Mouse (Mus musculus) induced T-regulatory cell, adult 2 months (primary cell): ENCODE results near the gene Ehd3.
"Not testable (repeated sequence)": the region's sequence is repeated elsewhere in the genome, so short reads cannot be mapped to it uniquely, and the experiment has no call there.

Experiments
- DNase-seq: peaks from one replicate; pipeline ENCODE4 v3.0.0-alpha.2; 2012; ENCODE audit warnings: low read depth

Gene Ehd3

GRCm38 (mm10) chr17:73826106-73826505, 22.2 kb downstream of the Ehd3 start:
- DNase-seq: no peak

GRCm38 (mm10) chr17:73827446-73827845, 23.5 kb downstream of the Ehd3 start:
- no peak for DNase-seq

GRCm38 (mm10) chr17:73830511-73830910, 26.6 kb downstream of the Ehd3 start:
- DNase-seq: no peak

- no peak for DNase-seq
These were observed 27.5 kb downstream of the Ehd3 start for GRCm38 (mm10) chr17:73831427-73831826.

- no peak for DNase-seq
These were observed 29.0 kb downstream of the Ehd3 start for GRCm38 (mm10) chr17:73832901-73833300.

- no peak for DNase-seq
These were observed 29.5 kb downstream of the Ehd3 start for GRCm38 (mm10) chr17:73833474-73833873.

- no peak for DNase-seq
These were observed 32.7 kb downstream of the Ehd3 start for GRCm38 (mm10) chr17:73836601-73837000.

- no peak for DNase-seq
These were observed 33.3 kb downstream of the Ehd3 start for GRCm38 (mm10) chr17:73837244-73837643.

- no peak for DNase-seq
These were observed 35.3 kb downstream of the Ehd3 start for GRCm38 (mm10) chr17:73839086-73839835.

- DNase-seq: not testable (repeated sequence)
These were observed 35.9 kb downstream of the Ehd3 start for GRCm38 (mm10) chr17:73839876-73840275.

- no peak for DNase-seq
These were observed 39.0 kb downstream of the Ehd3 start for GRCm38 (mm10) chr17:73842963-73843362.

- no peak for DNase-seq
These were observed 41.7 kb downstream of the Ehd3 start for GRCm38 (mm10) chr17:73845632-73846031.

- DNase-seq: no peak
These were observed 43.5 kb downstream of the Ehd3 start for GRCm38 (mm10) chr17:73847399-73847798.

- DNase-seq: no peak
These were observed 49.1 kb downstream of the Ehd3 start for GRCm38 (mm10) chr17:73853041-73853440.

- no peak for DNase-seq
These were observed 49.8 kb downstream of the Ehd3 start for GRCm38 (mm10) chr17:73853717-73854116.

GRCm38 (mm10) chr17:73869008-73869685, 65.2 kb downstream of the Ehd3 start:
- peak; percentile 71 for DNase-seq

- DNase-seq: peak; percentile 35
These were observed 67.1 kb downstream of the Ehd3 start for GRCm38 (mm10) chr17:73870956-73871605.

GRCm38 (mm10) chr17:73875268-73875667, 71.3 kb downstream of the Ehd3 start:
- peak; percentile 22 for DNase-seq

GRCm38 (mm10) chr17:73875674-73876073, 71.7 kb downstream of the Ehd3 start:
- DNase-seq: no peak

GRCm38 (mm10) chr17:73879262-73879916, 75.5 kb downstream of the Ehd3 start:
- DNase-seq: no peak

GRCm38 (mm10) chr17:73880286-73880685, 76.4 kb downstream of the Ehd3 start:
- no peak for DNase-seq

- DNase-seq: no peak
These were observed 77.4 kb downstream of the Ehd3 start for GRCm38 (mm10) chr17:73881295-73881694.
